11 mouse cellular contexts compared by ENCODE assay signal in the genomic region with DNA sequence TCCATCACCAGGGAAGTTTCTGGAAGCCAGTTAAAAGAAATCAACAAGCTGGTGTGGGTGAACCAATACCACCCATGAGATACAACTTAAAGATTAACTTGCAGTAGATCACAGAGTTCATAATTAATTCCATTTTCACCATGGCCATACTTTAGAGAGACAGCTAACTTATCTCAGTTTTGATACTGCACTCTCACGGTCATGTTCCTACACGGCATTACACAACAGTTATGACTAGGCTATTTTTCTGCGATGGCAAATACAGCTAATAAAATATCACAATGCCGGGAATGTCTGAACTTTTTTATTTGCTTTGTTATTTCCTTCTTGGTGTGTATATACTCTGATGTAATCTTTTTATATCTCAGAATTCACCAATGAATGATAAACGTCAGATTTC. TPM values are rescaled to one million over a fixed set of nuclear protein-coding genes. Genes with fewer than 3 reads are reported as not detected.
DNase-seq lines count a peak whose midpoint lies in the region; ATAC-seq lines count a peak whose summit lies in the region.
"Had no signal": no experiment of that assay in that cellular context is flagged by ENCODE, and none has a peak within 500 bp of the region (broad histone marks: within the 10 kb centered on the region; RNA-seq: fewer than 3 reads in every experiment).

No protein-coding gene starts in this region.

- peaks cover 14% of the 10 kb centered on the region; the same call in 1 of the 2 replicates for H3K4me1 ChIP-seq in brown adipose tissue, adult 24 weeks (ENCODE audit: control insufficient read depth, insufficient read depth, insufficient read length, low read length)
- peaks cover 39% of the 10 kb centered on the region for H3K4me1 ChIP-seq in liver, embryonic 15.5 days (replicated peaks)

- no peaks in the 10 kb centered on the region for H3K9me3 ChIP-seq in liver, embryonic 15.5 days (replicated peaks)

- 23% methylated on average over 5 of the region's 5 CpGs for WGBS in liver, embryonic 15.5 days (ENCODE audit: insufficient replicate concordance)

- no peak for ATAC-seq in liver, embryonic 15.5 days (ENCODE audit: insufficient read depth)
- no peak for ATAC-seq in erythroblast, adult 5-6 weeks (replicated peaks; ENCODE audit: low FRiP score, poor library complexity, severe bottlenecking)

- DNase-seq in heart, postnatal 10 days, result peak; percentile 23 to 25
- no peak for DNase-seq in heart, postnatal 36 days
- peak; percentile 46 for DNase-seq in 3T3-L1 (ENCODE audit: low read depth, low spot score)
- DNase-seq in urinary bladder, postnatal 25 days (ENCODE audit: low spot score), result no peak
- DNase-seq in urinary bladder, postnatal 4 days (ENCODE audit: low spot score in 2 of 2), result no peak
- DNase-seq: adrenal gland, postnatal 36 days; gastrocnemius, postnatal 36 days; thymus, postnatal 36 days had no signal

- no peak overlapping the region for H3K9ac ChIP-seq in liver, embryonic 15.5 days

- peaks cover 8% of the 10 kb centered on the region for H3K36me3 ChIP-seq in liver, embryonic 15.5 days (replicated peaks)

- H3K4me3 ChIP-seq in brown adipose tissue, adult 24 weeks (ENCODE audit: insufficient read depth, low read depth, low read length), result peak overlapping the region; percentile 23
- H3K4me3 ChIP-seq in liver, embryonic 15.5 days (replicated peaks), result no peak overlapping the region

- H3K27ac ChIP-seq in brown adipose tissue, adult 24 weeks (replicated peaks; ENCODE audit: low read depth, low read length), result 0 out of 2 replicates have a peak overlapping the region, but pooled peaks have one; percentile 26
- H3K27ac ChIP-seq in liver, embryonic 15.5 days (replicated peaks), result no peak overlapping the region

- H3K27me3 ChIP-seq in liver, embryonic 15.5 days, result no peaks in the 10 kb centered on the region

- intact Hi-C loops in heart, postnatal 10 days (cut with DNase I), result no loop called here
- intact Hi-C loops in heart, postnatal 36 days (cut with DNase I), result no loop called here

- peak overlapping the region; percentile 21 for H3K4me2 ChIP-seq in liver, embryonic 15.5 days

RNA-seq across cellular contexts. Expression of a gene that starts 9.4 kb away (rescaled TPM):
- 10 to 100 TPM; 48.1 to 51.8 TPM for total RNA-seq in heart, postnatal 10 days (2021)
- 100 to 1,000 TPM in 1 of 2 experiments, 10 to 100 TPM in 1; 88.6 to 114 TPM for total RNA-seq in heart, postnatal 36 days (2021)
- 333 and 355 TPM in 2 replicates for polyA plus RNA-seq in brown adipose tissue, adult 24 weeks (2012; ENCODE audit: insufficient read depth, insufficient read length, missing spikeins)
- 118 and 131 TPM in 2 replicates for polyA plus RNA-seq in liver, embryonic 15.5 days (2015; fragmentation: Nextera tagmentation; extraction: Ambion mirVana)
- total RNA-seq in erythroblast, adult 5-6 weeks (2015; ENCODE audit: low replicate concordance), result 22.4 and 30.6 TPM in 2 replicates
- 37.5 and 40.2 TPM in 2 replicates for total RNA-seq in erythroblast, adult 5-6 weeks (2017; ENCODE audit: low replicate concordance)

RNA-seq across cellular contexts. Expression of a gene that starts 9.6 kb away (rescaled TPM):
- total RNA-seq in heart, postnatal 10 days (2021), result 10 to 100 TPM; 15.3 to 17.3 TPM
- total RNA-seq in heart, postnatal 36 days (2021), result 10 to 100 TPM; 11.4 to 12.4 TPM
- polyA plus RNA-seq in brown adipose tissue, adult 24 weeks (2012; ENCODE audit: insufficient read depth, insufficient read length, missing spikeins), result 9.1 and 9.5 TPM in 2 replicates
- polyA plus RNA-seq in liver, embryonic 15.5 days (2015; fragmentation: Nextera tagmentation; extraction: Ambion mirVana), result 3.9 and 4.4 TPM in 2 replicates
- 9.4 and 12.5 TPM in 2 replicates for total RNA-seq in erythroblast, adult 5-6 weeks (2015; ENCODE audit: low replicate concordance)
- total RNA-seq in erythroblast, adult 5-6 weeks (2017; ENCODE audit: low replicate concordance), result 11.0 and 14.8 TPM in 2 replicates

RNA-seq across cellular contexts. Expression of a gene that starts 53.9 kb away (rescaled TPM):
- total RNA-seq in heart, postnatal 10 days (2021), result not detected
- not detected for total RNA-seq in heart, postnatal 36 days (2021)
- not detected in 2 replicates for polyA plus RNA-seq in brown adipose tissue, adult 24 weeks (2012; ENCODE audit: insufficient read depth, insufficient read length, missing spikeins)
- polyA plus RNA-seq in liver, embryonic 15.5 days (2015; fragmentation: Nextera tagmentation; extraction: Ambion mirVana), result 0.31 and 0.41 TPM in 2 replicates
- 1.7 TPM in 1 of 2 replicates, not detected in the other for total RNA-seq in erythroblast, adult 5-6 weeks (2015; ENCODE audit: low replicate concordance)
- not detected in 2 replicates for total RNA-seq in erythroblast, adult 5-6 weeks (2017; ENCODE audit: low replicate concordance)
- total RNA-seq: adrenal gland, postnatal 36 days; gastrocnemius, postnatal 36 days had no signal

RNA-seq across cellular contexts. Expression of a gene that starts 57.6 kb away (rescaled TPM):
- not detected for total RNA-seq in heart, postnatal 10 days (2021)
- not detected for total RNA-seq in heart, postnatal 36 days (2021)
- polyA plus RNA-seq in brown adipose tissue, adult 24 weeks (2012; ENCODE audit: insufficient read depth, insufficient read length, missing spikeins), result not detected in 2 replicates
- polyA plus RNA-seq in liver, embryonic 15.5 days (2015; fragmentation: Nextera tagmentation; extraction: Ambion mirVana), result not detected in 2 replicates
- total RNA-seq in erythroblast, adult 5-6 weeks (2015; ENCODE audit: low replicate concordance), result not detected in 2 replicates
- total RNA-seq in erythroblast, adult 5-6 weeks (2017; ENCODE audit: low replicate concordance), result 1.3 TPM in 1 of 2 replicates, not detected in the other
- total RNA-seq: adrenal gland, postnatal 36 days; gastrocnemius, postnatal 36 days had no signal

Comparison
In these comparisons a context has a peak if more than half of its experiments do, and no peak if none do; other contexts are left out.
1. DNase-seq: peak in heart, postnatal 10 days (2 of 2) and 3T3-L1 (single experiment); none in heart, postnatal 36 days (0 of 2), urinary bladder, postnatal 25 days (single experiment) and urinary bladder, postnatal 4 days (0 of 2).